19 mouse cellular contexts compared by ENCODE assay signal in genomic region chr17:71092341-71092740, GRCm38 (mm10).
"Had no signal": no experiment of that assay in that cellular context is flagged by ENCODE, and none has a peak within 500 bp of the region (broad histone marks: within the 10 kb centered on the region; RNA-seq: fewer than 3 reads in every experiment).

No protein-coding gene starts in this region.

- H3K36me3 ChIP-seq: liver, embryonic 15.5 days; midbrain, embryonic 10.5 days; midbrain, embryonic 12.5 days; neural tube, embryonic 13.5 days; neural tube, embryonic 15.5 days had no signal

- H3K4me1 ChIP-seq: midbrain, embryonic 12.5 days; neural tube, embryonic 13.5 days; neural tube, embryonic 15.5 days had no signal

- H3K27me3 ChIP-seq: liver, embryonic 15.5 days; midbrain, embryonic 12.5 days; neural tube, embryonic 13.5 days; neural tube, embryonic 15.5 days had no signal

- H3K4me3 ChIP-seq: liver, embryonic 15.5 days; midbrain, embryonic 10.5 days; midbrain, embryonic 12.5 days; myocyte; neural tube, embryonic 13.5 days; neural tube, embryonic 15.5 days had no signal

- H3K9ac ChIP-seq: liver, embryonic 15.5 days; lung, embryonic 14.5 days; midbrain, embryonic 12.5 days; neural tube, embryonic 13.5 days; neural tube, embryonic 15.5 days had no signal

- H3K4me2 ChIP-seq: liver, embryonic 15.5 days; lung, embryonic 14.5 days; midbrain, embryonic 12.5 days; neural tube, embryonic 13.5 days; neural tube, embryonic 15.5 days had no signal

- DNase-seq: lung, adult 18-20 months; lung, embryonic 14.5 days; lung, postnatal 4 days; midbrain, embryonic 14.5 days; retina, postnatal 1 day; right cerebral cortex, adult 18-20 months; right cerebral cortex, postnatal 25 days; right cerebral cortex, postnatal 4 days; spleen, adult 18-20 months; thymus, adult 18-20 months; thymus, postnatal 14 days; thymus, postnatal 36 days had no signal

- ATAC-seq: midbrain, embryonic 16.5 days had no signal

- H3K27ac ChIP-seq: liver, embryonic 15.5 days; midbrain, embryonic 10.5 days; midbrain, embryonic 12.5 days; neural tube, embryonic 13.5 days; neural tube, embryonic 15.5 days had no signal

- H3K9me3 ChIP-seq: liver, embryonic 15.5 days; midbrain, embryonic 10.5 days; midbrain, embryonic 12.5 days; neural tube, embryonic 13.5 days; neural tube, embryonic 15.5 days had no signal
